Mouse (Mus musculus) heart, postnatal 0 days (tissue): ENCODE results near the gene Notch2. TPM values are rescaled to one million over a fixed set of nuclear protein-coding genes. Genes with fewer than 3 reads are reported as not detected.

Experiments used
- ATAC-seq: fragments of 200-750 bp; cut with Nextera tagmentation; 2 replicates; pipeline ENCODE4 v1.8.0; 2017; ENCODE audit warnings: low read depth, moderate number of reproducible peaks, moderate library complexity; ENCODE audit not compliant: insufficient read depth
- DNase-seq: peaks from one replicate; pipeline ENCODE4 v3.0.0-alpha.2; 2016; ENCODE audit warnings: low spot score
- H3K27ac ChIP-seq: fragments of 300-500 bp; sonication (generic); 2 replicates; pipeline ENCODE4 v1.5.1; 2014; ENCODE audit warnings: low read depth, mild to moderate bottlenecking
- H3K27me3 ChIP-seq: fragments of 300-500 bp; sonication (generic); 2 replicates; pipeline ENCODE4 v1.6.1; 2014; ENCODE audit warnings: low read length, mixed read lengths; ENCODE audit not compliant: control insufficient read depth, insufficient read depth
- H3K36me3 ChIP-seq: fragments of 300-500 bp; sonication (generic); replicated peaks from 2 replicates; pipeline ENCODE4 v1.6.1; 2014; ENCODE audit warnings: low read length, mixed read lengths; ENCODE audit not compliant: control insufficient read depth, insufficient read depth
- H3K4me1 ChIP-seq: fragments of 300-500 bp; sonication (generic); 2 replicates; pipeline ENCODE4 v1.6.1; 2014; ENCODE audit warnings: antibody characterized with exemption; ENCODE audit not compliant: control insufficient read depth, insufficient read depth
- H3K4me2 ChIP-seq: fragments of 300-500 bp; sonication (generic); 2 replicates; pipeline ENCODE4 v1.6.1; 2014; ENCODE audit warnings: low read depth, mild to moderate bottlenecking, low read length, moderate library complexity
- H3K4me3 ChIP-seq: fragments of 300-500 bp; sonication (generic); 2 replicates; pipeline ENCODE4 v1.5.1; 2014; ENCODE audit warnings: low read depth, low read length
- H3K9ac ChIP-seq: fragments of 300-500 bp; sonication (generic); replicated peaks from 2 replicates; pipeline ENCODE4 v1.6.1; 2014; ENCODE audit warnings: low read depth, low read length, mixed read lengths
- H3K9me3 ChIP-seq: fragments of 300-500 bp; sonication (generic); replicated peaks from 2 replicates; pipeline ENCODE4 v1.6.1; 2016; ENCODE audit warnings: low read length; ENCODE audit not compliant: control insufficient read depth
- CTCF ChIP-seq: IDR thresholded peaks from 2 replicates; pipeline ENCODE4 v1.5.1; 2016; ENCODE audit warnings: antibody characterized with exemption, control low read depth, low read depth
- EP300 ChIP-seq: IDR thresholded peaks from 2 replicates; pipeline ENCODE4 v1.6.1; 2016; ENCODE audit warnings: antibody characterized with exemption, low read depth
- WGBS: fragments of 180-500 bp; shearing (Covaris S2); extraction: QIAGEN DNeasy Blood & Tissue Kit; methylation state at CpG from one replicate; pipeline ENCODE4 v1.1.7; 2014; 5-methylcytosine and 5-hydroxymethylcytosine counted together
- polyA plus RNA-seq: library from polyadenylated mRNA; unstranded; fragments of >200 nt; fragmentation: Nextera tagmentation; extraction: Ambion mirVana; gene quantifications from 2 replicates; pipeline ENCODE4 v1.2.1, GENCODE M21; 2015
- total RNA-seq: library from RNA; depleted of rRNA; stranded (reverse); fragments of >200 nt; gene quantifications from 2 replicates; pipeline ENCODE4 v1.2.3, GENCODE M21; 2014; ENCODE audit warnings: low replicate concordance

The Notch2 gene
- total and polyA plus RNA-seq, 2 experiments from 2014 or later = 5.5 to 53.7 TPM

DNA sequence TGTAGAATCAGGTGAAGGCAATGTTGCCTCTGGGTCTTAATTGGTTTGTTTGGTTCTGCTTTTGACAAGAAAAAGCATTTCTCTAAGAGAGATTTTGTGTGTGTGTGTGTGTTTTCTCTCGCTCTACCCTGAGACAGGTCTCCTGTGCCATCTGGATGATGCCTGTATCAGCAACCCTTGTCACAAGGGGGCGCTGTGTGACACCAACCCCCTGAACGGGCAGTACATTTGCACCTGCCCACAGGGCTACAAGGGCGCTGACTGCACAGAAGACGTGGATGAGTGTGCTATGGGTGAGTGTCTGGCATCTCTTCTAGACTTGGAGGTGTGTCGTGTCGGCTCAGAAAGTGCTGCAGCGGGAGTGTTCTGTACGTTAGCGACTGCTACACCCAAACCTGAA, 86.0 kb downstream of the Notch2 start:
- H3K27me3 ChIP-seq = no peaks in the 10 kb centered on the region
- 0 out of 2 replicates have a peak, but pooled peaks cover 5% of the 10 kb centered on the region for H3K9me3 ChIP-seq
- no peak overlapping the region for H3K9ac ChIP-seq
- TF ChIP-seq EP300 = no peak
- TF ChIP-seq CTCF = no peak; the same call in 1 of the 2 replicates
- H3K4me1 ChIP-seq = peaks cover 13% of the 10 kb centered on the region
- DNase-seq = no peak
- no peak overlapping the region for H3K4me2 ChIP-seq
- no peak overlapping the region for H3K4me3 ChIP-seq
- no peak for ATAC-seq
- 83% methylated on average over 10 of the region's 10 CpGs for WGBS
- peaks cover 73% of the 10 kb centered on the region for H3K36me3 ChIP-seq
- no peak overlapping the region for H3K27ac ChIP-seq

DNA sequence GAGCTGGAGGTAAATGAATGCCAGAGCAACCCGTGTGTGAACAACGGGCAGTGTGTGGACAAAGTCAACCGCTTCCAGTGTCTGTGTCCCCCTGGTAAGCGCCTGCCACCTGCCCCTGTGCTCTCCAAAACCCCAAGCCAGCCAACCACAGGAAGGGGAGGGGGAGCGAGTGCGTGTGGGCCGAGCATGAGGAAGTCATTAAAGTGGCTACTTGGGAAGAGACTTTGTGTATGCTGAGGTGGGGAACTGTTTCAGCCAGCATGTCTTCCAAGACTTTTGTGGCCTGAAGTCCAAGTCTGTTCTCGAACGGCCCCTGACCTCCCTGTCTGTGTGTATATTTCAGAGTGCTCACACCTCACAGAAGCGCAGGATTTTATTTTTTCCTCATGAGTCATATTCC, 88.2 kb downstream of the Notch2 start:
- Histone ChIP-seq H3K4me2 (no peak overlapping the region), H3K27ac (no peak overlapping the region), H3K9me3 (0 out of 2 replicates have a peak, but pooled peaks cover 5% of the 10 kb centered on the region), H3K4me1 (no peaks in the 10 kb centered on the region), H3K27me3 (no peaks in the 10 kb centered on the region), H3K36me3 (peaks cover 96% of the 10 kb centered on the region), H3K4me3 (no peak overlapping the region), H3K9ac (no peak overlapping the region)
- DNase-seq (no peak), ATAC-seq (no peak)
- TF ChIP-seq EP300 = no peak
- no peak for TF ChIP-seq CTCF
- 74% methylated on average over 10 of the region's 10 CpGs for WGBS

DNA sequence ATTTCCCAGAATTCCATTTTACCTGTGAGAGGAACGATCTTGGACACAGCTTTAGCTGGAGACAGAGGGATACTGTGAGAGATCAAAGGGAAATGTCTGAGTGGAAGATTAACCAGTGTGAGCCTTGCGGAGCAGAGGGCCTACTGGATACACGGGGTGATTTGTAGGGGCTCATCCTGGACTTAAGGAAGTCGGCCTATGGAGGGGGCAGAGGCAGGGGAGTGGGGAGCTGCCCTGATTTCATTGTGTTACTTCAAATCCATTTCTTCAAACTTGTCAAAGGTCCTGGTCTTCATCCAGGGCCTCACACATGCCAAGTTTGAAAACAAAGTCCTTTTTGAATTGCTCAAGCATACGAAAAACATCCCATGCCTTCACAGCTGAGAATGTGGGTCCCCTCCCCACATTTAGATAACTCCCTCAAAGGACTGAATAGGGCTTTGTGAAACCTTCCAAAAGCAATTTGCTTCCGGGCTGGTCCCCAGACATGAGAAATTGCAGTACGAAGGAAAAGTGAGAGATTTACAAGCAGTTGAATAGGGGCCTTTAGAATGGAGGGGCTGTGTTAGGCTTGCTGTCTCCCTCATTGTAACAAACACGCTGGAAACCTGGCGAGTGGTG, 91.6 kb downstream of the Notch2 start:
- H3K4me2 ChIP-seq = no peak overlapping the region
- H3K36me3 ChIP-seq = peaks cover 96% of the 10 kb centered on the region
- no peak overlapping the region for H3K9ac ChIP-seq
- 0 out of 2 replicates have a peak, but pooled peaks cover 5% of the 10 kb centered on the region for H3K9me3 ChIP-seq
- peak overlapping the region; percentile 34; the same call in 1 of the 2 replicates for H3K27ac ChIP-seq
- ATAC-seq (no peak), DNase-seq (no peak)
- no peak overlapping the region for H3K4me3 ChIP-seq
- no peaks in the 10 kb centered on the region for H3K4me1 ChIP-seq
- TF ChIP-seq EP300 = no peak
- TF ChIP-seq CTCF = no peak
- 69% methylated on average over 9 of the region's 9 CpGs for WGBS
- H3K27me3 ChIP-seq = no peaks in the 10 kb centered on the region

DNA sequence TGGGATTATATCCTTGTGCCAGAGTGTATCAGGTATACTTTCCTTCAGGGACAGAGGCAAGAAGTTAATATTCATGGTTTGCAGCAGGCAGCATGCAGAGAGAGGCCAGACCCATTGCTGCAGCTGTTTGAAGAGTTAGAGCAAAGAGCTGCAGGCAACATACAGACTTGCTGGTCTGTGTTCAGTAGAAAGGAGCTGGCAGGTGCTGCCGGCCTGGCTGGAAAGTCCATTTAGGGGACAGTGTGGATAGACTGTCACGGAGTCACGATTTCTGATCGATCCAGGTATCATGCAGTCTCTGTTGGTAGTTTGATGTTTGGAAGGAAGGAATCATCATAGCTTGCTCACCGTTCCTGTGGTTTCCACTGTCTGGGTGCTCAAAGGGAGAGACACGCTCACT, 92.2 kb downstream of the Notch2 start:
- Histone ChIP-seq H3K27ac (peak overlapping the region; percentile 34; the same call in 1 of the 2 replicates), H3K36me3 (peaks cover 91% of the 10 kb centered on the region), H3K9me3 (0 out of 2 replicates have a peak, but pooled peaks cover 5% of the 10 kb centered on the region), H3K4me1 (no peaks in the 10 kb centered on the region), H3K27me3 (no peaks in the 10 kb centered on the region), H3K4me3 (no peak overlapping the region), H3K9ac (no peak overlapping the region), H3K4me2 (no peak overlapping the region)
- no peak for TF ChIP-seq CTCF
- TF ChIP-seq EP300 = no peak
- whole genome bisulfite sequencing = 94% methylated on average over 6 of the region's 6 CpGs
- no peak for DNase-seq
- no peak for ATAC-seq

DNA sequence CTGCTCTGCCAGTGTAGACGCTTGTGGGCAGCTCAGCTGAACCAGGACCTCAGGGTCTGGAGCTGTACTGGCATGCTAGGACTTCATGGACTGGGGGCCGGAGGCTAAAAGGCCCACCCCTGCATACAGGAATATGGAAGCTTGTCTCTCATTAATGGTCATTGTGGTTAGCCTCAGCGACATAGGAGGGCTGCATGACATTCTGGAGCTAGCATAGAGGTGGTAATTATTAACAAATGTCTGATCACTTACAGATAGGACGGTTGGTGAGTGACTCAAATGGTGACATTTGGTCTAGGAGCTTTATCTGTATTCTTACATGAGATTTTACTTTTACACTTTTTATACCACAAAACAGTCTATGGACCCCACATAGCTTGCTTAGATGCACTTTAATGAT, 92.8 kb downstream of the Notch2 start:
- ATAC-seq = no peak
- Histone ChIP-seq H3K9me3 (0 out of 2 replicates have a peak, but pooled peaks cover 5% of the 10 kb centered on the region), H3K27me3 (no peaks in the 10 kb centered on the region), H3K4me2 (no peak overlapping the region), H3K4me3 (no peak overlapping the region), H3K4me1 (no peaks in the 10 kb centered on the region), H3K27ac (no peak overlapping the region), H3K9ac (no peak overlapping the region), H3K36me3 (peaks cover 91% of the 10 kb centered on the region)
- 88% methylated on average over 4 of the region's 4 CpGs for WGBS
- no peak for DNase-seq
- TF ChIP-seq CTCF = no peak
- TF ChIP-seq EP300 = no peak
